Mouse (Mus musculus): ENCODE data around the gene Frmd5.
"Not testable (repeated sequence)": the region's sequence is repeated elsewhere in the genome, so short reads cannot be mapped to it uniquely, and the experiment has no call there.

The Frmd5 gene

GRCm38 (mm10) chr2:121806959-121807653 lies at the start of gene Frmd5:
Gene Frmd5, minus strand, starts transcription at chr2:121807087.
- DNase-seq: peak; percentile 89

GRCm38 (mm10) chr2:121853974-121854373 lies 47.1 kb upstream of the Frmd5 start:
- no peak for DNase-seq

- DNase-seq: no peak
Observed at GRCm38 (mm10) chr2:121852045-121852444, 45.2 kb upstream of the Frmd5 start.

GRCm38 (mm10) chr2:121846050-121846449 lies 39.2 kb upstream of the Frmd5 start:
- no peak for DNase-seq

- DNase-seq: no peak
Observed at GRCm38 (mm10) chr2:121842249-121842648, 35.4 kb upstream of the Frmd5 start.

- no peak for DNase-seq
Observed at GRCm38 (mm10) chr2:121841453-121841852, 34.6 kb upstream of the Frmd5 start.

- no peak for DNase-seq
Observed at GRCm38 (mm10) chr2:121834926-121835325, 28.0 kb upstream of the Frmd5 start.

GRCm38 (mm10) chr2:121832484-121832894 lies 25.6 kb upstream of the Frmd5 start:
- peak; percentile 56 for DNase-seq

- DNase-seq: no peak
Observed at GRCm38 (mm10) chr2:121828411-121828810, 21.5 kb upstream of the Frmd5 start.

- no peak for DNase-seq
Observed at GRCm38 (mm10) chr2:121826189-121826588, 19.3 kb upstream of the Frmd5 start.

- DNase-seq: no peak
Observed at GRCm38 (mm10) chr2:121824653-121825052, 17.8 kb upstream of the Frmd5 start.

GRCm38 (mm10) chr2:121821787-121822186 lies 14.9 kb upstream of the Frmd5 start:
- no peak for DNase-seq

GRCm38 (mm10) chr2:121810876-121811275 lies 4.0 kb upstream of the Frmd5 start:
- not testable (repeated sequence) for DNase-seq

- DNase-seq: no peak
Observed at GRCm38 (mm10) chr2:121809126-121809525, 2.2 kb upstream of the Frmd5 start.

- peak; percentile 5 for DNase-seq
Observed at GRCm38 (mm10) chr2:121806171-121806943, 530 bp downstream of the Frmd5 start.

GRCm38 (mm10) chr2:121799051-121799450 lies 7.8 kb downstream of the Frmd5 start:
- no peak for DNase-seq

GRCm38 (mm10) chr2:121795995-121796394 lies 10.9 kb downstream of the Frmd5 start:
- DNase-seq: no peak

- no peak for DNase-seq
Observed at GRCm38 (mm10) chr2:121789777-121790176, 17.1 kb downstream of the Frmd5 start.

- DNase-seq: no peak
Observed at GRCm38 (mm10) chr2:121788415-121788814, 18.5 kb downstream of the Frmd5 start.

- no peak for DNase-seq
Observed at GRCm38 (mm10) chr2:121787767-121788166, 19.1 kb downstream of the Frmd5 start.

- no peak for DNase-seq
Observed at GRCm38 (mm10) chr2:121787271-121787670, 19.6 kb downstream of the Frmd5 start.

- DNase-seq: no peak
Observed at GRCm38 (mm10) chr2:121776219-121776618, 30.7 kb downstream of the Frmd5 start.

- DNase-seq: no peak
Observed at GRCm38 (mm10) chr2:121764851-121765250, 42.0 kb downstream of the Frmd5 start.

- DNase-seq: no peak
Observed at GRCm38 (mm10) chr2:121761861-121762260, 45.0 kb downstream of the Frmd5 start.
